Mouse (Mus musculus) kidney, postnatal 4 days (tissue): ENCODE measurements around the gene Arf1.
"Not testable (repeated sequence)": the region's sequence is repeated elsewhere in the genome, so short reads cannot be mapped to it uniquely, and the experiment has no call there.

Source experiments
- DNase-seq, 2 experiments: peaks; one replicate each; pipeline ENCODE4 v3.0.0; 2021; ENCODE audit warnings: mixed read lengths in 2 of 2

Gene Arf1

GRCm38 (mm10) chr11:59226251-59226650 is 1.8 kb downstream of the Arf1 start:
- DNase-seq, result no peak

GRCm38 (mm10) chr11:59225167-59225566 is 2.9 kb downstream of the Arf1 start:
- no peak for DNase-seq

- no peak for DNase-seq
These were observed 3.6 kb downstream of the Arf1 start for GRCm38 (mm10) chr11:59224470-59224869.

- DNase-seq, result no peak
These were observed 4.0 kb downstream of the Arf1 start for GRCm38 (mm10) chr11:59224025-59224424.

GRCm38 (mm10) chr11:59222306-59222705 is 5.8 kb downstream of the Arf1 start:
- no peak for DNase-seq

GRCm38 (mm10) chr11:59221604-59222003 is 6.5 kb downstream of the Arf1 start:
- DNase-seq, result no peak

- peak; percentile 61 to 71 for DNase-seq
These were observed 9.0 kb downstream of the Arf1 start for GRCm38 (mm10) chr11:59219064-59219463.

- peak in 1 of 2 experiments; percentile 37 for DNase-seq
These were observed 9.6 kb downstream of the Arf1 start for GRCm38 (mm10) chr11:59218389-59218998.

GRCm38 (mm10) chr11:59216955-59217354 is 11.1 kb downstream of the Arf1 start:
- DNase-seq, result no peak

GRCm38 (mm10) chr11:59212892-59213494 is 15.1 kb downstream of the Arf1 start:
- DNase-seq, result no peak

- DNase-seq, result not testable (repeated sequence)
These were observed 15.8 kb downstream of the Arf1 start for GRCm38 (mm10) chr11:59212320-59212719.

GRCm38 (mm10) chr11:59211561-59211960 is 16.5 kb downstream of the Arf1 start:
- not testable (repeated sequence) for DNase-seq

GRCm38 (mm10) chr11:59210020-59210419 is 18.1 kb downstream of the Arf1 start:
- DNase-seq, result no peak

GRCm38 (mm10) chr11:59209580-59209979 is 18.5 kb downstream of the Arf1 start:
- peak in 1 of 2 experiments; percentile 25 for DNase-seq

- DNase-seq, result peak; percentile 78 to 88
These were observed 19.0 kb downstream of the Arf1 start for GRCm38 (mm10) chr11:59209003-59209441.

GRCm38 (mm10) chr11:59208153-59208831 is 19.8 kb downstream of the Arf1 start, which contains the start of gene 2310033P09Rik:
Gene 2310033P09Rik, plus strand, starts transcription at chr11:59208321.
- DNase-seq, result peak; percentile 94 to 96

GRCm38 (mm10) chr11:59202081-59202995 is 25.7 kb downstream of the Arf1 start, which contains the start of gene Mrpl55:
Gene Mrpl55, plus strand, starts transcription at chr11:59202486.
- peak; percentile 97 to 98 for DNase-seq

- DNase-seq, result no peak
These were observed 26.7 kb downstream of the Arf1 start for GRCm38 (mm10) chr11:59201216-59202002.

GRCm38 (mm10) chr11:59196230-59196629 is 31.8 kb downstream of the Arf1 start:
- DNase-seq, result no peak

GRCm38 (mm10) chr11:59192059-59192386 is 36.0 kb downstream of the Arf1 start, which contains the start of gene Guk1:
Gene Guk1, minus strand, starts transcription at chr11:59192212.
- no peak for DNase-seq

- DNase-seq, result peak; percentile 90 to 94
These were observed 36.6 kb downstream of the Arf1 start for GRCm38 (mm10) chr11:59191231-59192058.
